Mouse (Mus musculus) limb, embryonic 10.5 days (tissue): ENCODE measurements around the gene Shisa5. TPM values are rescaled to one million over a fixed set of nuclear protein-coding genes. Genes with fewer than 3 reads are reported as not detected.

Source experiments
- DNase-seq: peaks from one replicate; pipeline ENCODE4 v3.0.0-alpha.2; 2017; ENCODE audit warnings: low spot score
- H3K27ac ChIP-seq: fragments of 300-500 bp; sonication (generic); 2 replicates; pipeline ENCODE4 v1.5.1; 2016; ENCODE audit warnings: mild to moderate bottlenecking
- H3K27me3 ChIP-seq: fragments of 300-500 bp; sonication (generic); 2 replicates; pipeline ENCODE4 v1.6.1; 2016; ENCODE audit warnings: low read depth, mild to moderate bottlenecking; ENCODE audit not compliant: poor library complexity, severe bottlenecking
- H3K36me3 ChIP-seq: fragments of 300-500 bp; sonication (generic); 2 replicates; pipeline ENCODE4 v1.6.1; 2016; ENCODE audit warnings: mild to moderate bottlenecking, moderate library complexity
- H3K4me1 ChIP-seq: fragments of 300-500 bp; sonication (generic); 2 replicates; pipeline ENCODE4 v1.6.1; 2016
- H3K4me3 ChIP-seq: fragments of 300-500 bp; sonication (generic); 2 replicates; pipeline ENCODE4 v1.5.1; 2016; ENCODE audit warnings: mild to moderate bottlenecking, moderate library complexity
- H3K9me3 ChIP-seq: fragments of 300-500 bp; sonication (generic); replicated peaks from 2 replicates; pipeline ENCODE4 v1.6.1; 2016; ENCODE audit warnings: mild to moderate bottlenecking
- WGBS: fragments of 180-500 bp; shearing (Covaris S2); methylation state at CpG from one replicate; pipeline ENCODE4 v1.1.7; 2016; 5-methylcytosine and 5-hydroxymethylcytosine counted together
- polyA plus RNA-seq: library from polyadenylated mRNA; unstranded; fragments of >200 nt; fragmentation: Nextera tagmentation; extraction: Ambion mirVana; gene quantifications from 2 replicates; pipeline ENCODE4 v1.2.1, GENCODE M21; 2016

Shisa5 gene
- polyA plus RNA-seq, 1 experiment from 2014 or later: 44.4 TPM

DNA sequence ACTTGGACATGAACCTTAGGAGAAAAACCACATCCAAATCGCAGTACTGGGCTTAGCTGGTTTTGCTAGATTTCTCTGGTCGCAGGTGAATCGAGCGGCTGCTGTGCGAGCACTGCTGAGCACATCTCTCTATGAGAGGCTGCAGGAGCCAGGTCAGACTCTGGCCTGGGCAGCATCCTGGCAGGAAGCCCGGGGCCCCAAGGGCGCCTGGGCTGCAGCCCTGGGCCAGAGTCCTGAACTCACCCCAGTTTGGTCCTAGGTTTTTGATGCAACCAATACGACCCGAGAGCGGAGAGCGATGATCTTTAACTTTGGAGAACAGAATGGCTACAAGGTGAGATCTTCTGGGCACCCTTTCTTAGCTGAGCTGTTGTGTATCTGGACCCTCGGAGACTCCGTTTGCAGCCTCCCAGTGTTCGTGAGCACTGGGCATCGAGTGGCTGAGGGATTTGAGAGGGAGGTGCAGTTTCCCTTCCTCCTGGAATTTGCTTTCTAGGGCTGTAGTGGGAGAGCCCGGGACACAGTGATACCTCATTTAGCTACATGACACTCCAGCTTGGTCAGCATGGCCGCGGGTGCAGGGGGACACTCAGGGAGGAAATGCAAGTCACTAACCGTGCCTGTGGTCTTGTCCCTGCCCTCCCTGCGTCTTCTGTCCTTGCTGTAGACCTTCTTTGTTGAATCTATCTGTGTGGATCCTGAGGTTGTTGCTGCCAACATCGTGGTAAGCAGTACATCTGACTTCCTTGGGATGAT lies 31.2 kb upstream of the Shisa5 start:
- 83% methylated on average over 21 of the region's 21 CpGs for WGBS
- H3K27ac ChIP-seq: no peak overlapping the region
- H3K9me3 ChIP-seq: no peaks in the 10 kb centered on the region
- DNase-seq: no peak
- H3K4me3 ChIP-seq: no peak overlapping the region
- H3K4me1 ChIP-seq: peaks cover 26% of the 10 kb centered on the region
- H3K27me3 ChIP-seq: no peaks in the 10 kb centered on the region
- H3K36me3 ChIP-seq: no peaks in the 10 kb centered on the region

DNA sequence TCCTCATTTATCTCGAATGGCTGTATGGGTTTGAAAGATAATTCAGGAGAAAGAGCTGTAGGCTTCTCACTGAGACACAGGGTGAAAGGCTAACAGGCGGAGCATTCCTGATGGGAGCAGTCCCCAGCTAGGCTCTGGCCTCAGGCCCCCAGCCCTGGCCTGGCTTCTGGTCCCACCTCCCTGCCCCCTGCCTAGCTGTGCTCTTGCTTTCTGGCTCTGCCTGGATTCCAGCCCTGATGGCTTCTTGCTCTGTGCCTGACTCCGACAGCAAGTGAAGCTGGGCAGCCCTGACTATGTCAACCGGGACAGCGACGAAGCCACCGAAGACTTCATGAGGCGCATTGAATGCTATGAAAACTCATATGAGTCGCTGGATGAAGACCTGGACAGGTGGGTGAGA lies 30.3 kb upstream of the Shisa5 start:
- Histone ChIP-seq H3K27me3 (no peaks in the 10 kb centered on the region), H3K36me3 (no peaks in the 10 kb centered on the region), H3K4me1 (peaks cover 26% of the 10 kb centered on the region), H3K4me3 (no peak overlapping the region), H3K9me3 (no peaks in the 10 kb centered on the region), H3K27ac (0 out of 2 replicates have a peak overlapping the region, but pooled peaks have one; percentile 0)
- no peak for DNase-seq
- 91% methylated on average over 9 of the region's 9 CpGs for WGBS

DNA sequence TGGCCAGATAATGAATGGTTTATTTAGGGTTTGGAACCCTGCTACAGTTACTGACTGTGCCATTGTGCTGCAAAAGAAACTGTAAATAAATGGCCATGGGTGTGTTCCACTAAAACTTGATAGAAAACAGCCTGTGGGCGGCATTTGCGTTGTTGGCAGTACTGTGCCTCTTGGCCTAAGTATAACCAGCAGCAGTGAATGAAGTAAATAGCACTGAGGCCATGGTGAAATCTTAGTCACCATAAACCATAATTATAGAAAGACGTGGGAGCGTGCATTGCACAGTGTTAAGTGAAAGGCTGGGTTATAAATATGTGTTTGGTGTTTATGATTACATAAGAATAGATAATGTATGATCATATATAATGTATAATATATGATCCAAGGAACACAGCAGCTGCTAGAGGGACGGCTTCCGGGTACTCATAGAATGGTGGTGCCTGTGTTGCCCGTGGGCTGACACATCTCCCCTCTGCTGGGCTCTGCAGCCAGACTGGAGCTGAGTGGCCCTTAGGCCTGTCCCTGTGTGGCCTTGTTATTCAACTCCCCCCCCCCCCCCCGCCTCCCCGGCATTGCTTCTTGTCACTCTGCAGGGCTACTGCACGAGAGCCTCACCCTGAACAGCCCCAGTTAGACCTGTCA lies 29.2 kb upstream of the Shisa5 start:
- Histone ChIP-seq H3K4me1 (peaks cover 26% of the 10 kb centered on the region), H3K27me3 (no peaks in the 10 kb centered on the region), H3K9me3 (no peaks in the 10 kb centered on the region), H3K36me3 (no peaks in the 10 kb centered on the region), H3K4me3 (no peak overlapping the region), H3K27ac (no peak overlapping the region)
- 69% methylated on average over 10 of the region's 10 CpGs for WGBS
- no peak for DNase-seq

DNA sequence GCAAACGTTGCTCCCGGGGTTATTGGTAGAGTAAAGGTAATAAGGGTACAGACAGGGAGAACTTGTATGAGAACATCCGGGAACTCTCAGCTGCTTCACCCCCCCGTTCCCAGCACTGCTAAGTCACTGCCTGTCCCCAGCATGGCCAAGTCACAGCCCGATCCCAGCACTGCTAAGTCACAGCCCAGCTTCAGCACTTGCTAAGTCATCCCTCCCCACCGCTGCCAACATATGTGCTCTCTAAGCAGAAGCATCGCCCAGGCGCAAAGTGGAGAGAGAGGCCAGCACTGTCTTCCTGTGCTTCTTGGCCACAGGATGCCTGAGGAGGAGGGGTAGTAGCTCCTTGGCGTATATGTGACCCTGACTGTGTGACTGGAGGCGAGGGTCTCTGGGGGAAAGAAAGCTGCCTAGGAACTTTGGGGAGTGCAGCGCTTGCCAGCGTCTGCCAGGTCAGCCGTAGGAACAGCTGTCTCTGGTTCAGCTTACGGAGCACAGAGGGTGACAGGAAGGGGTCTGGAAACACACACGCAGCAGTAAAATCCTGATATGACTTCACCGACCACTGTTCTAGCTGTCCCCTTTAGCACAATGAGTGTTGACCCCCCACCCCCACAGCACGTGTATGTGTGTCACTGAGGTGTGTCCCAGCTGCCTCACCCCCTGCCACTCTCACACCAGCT lies 28.6 kb upstream of the Shisa5 start:
- Histone ChIP-seq H3K4me3 (no peak overlapping the region), H3K36me3 (no peaks in the 10 kb centered on the region), H3K9me3 (no peaks in the 10 kb centered on the region), H3K27me3 (no peaks in the 10 kb centered on the region), H3K4me1 (peaks cover 26% of the 10 kb centered on the region), H3K27ac (peak overlapping the region; percentile 17; the same call in 1 of the 2 replicates)
- 35% methylated on average over 17 of the region's 17 CpGs for WGBS
- DNase-seq: no peak

GRCm38 (mm10) chr9:109010316-109010690 lies 28.1 kb upstream of the Shisa5 start:
- H3K27ac ChIP-seq: peak overlapping the region; percentile 4; the same call in 1 of the 2 replicates
- peaks cover 26% of the 10 kb centered on the region for H3K4me1 ChIP-seq
- no peak for DNase-seq
- WGBS: 78% methylated on average over 14 of the region's 14 CpGs
- no peaks in the 10 kb centered on the region for H3K36me3 ChIP-seq
- no peak overlapping the region for H3K4me3 ChIP-seq
- no peaks in the 10 kb centered on the region for H3K27me3 ChIP-seq
- no peaks in the 10 kb centered on the region for H3K9me3 ChIP-seq

DNA sequence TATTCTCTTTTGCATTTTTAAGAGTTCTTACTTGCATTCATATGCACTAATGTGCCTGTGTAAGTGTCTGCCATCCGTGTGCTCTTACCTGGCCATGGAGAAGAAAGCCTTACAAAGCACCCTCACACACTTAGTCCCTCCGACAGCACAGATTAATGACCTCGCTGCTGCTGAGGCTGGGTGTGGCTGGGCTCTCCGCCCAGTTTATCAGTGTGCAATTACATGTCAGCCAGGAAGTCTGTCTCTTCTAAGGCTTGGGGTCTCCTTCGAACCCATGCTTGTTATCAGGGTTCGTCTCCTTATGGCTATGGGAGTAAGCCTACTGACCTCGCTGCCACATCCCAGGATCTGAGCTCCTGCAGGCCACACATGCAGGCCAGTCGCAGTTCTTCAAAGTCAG lies 23.0 kb upstream of the Shisa5 start:
- Histone ChIP-seq H3K9me3 (no peaks in the 10 kb centered on the region), H3K4me3 (no peak overlapping the region), H3K36me3 (no peaks in the 10 kb centered on the region), H3K27ac (no peak overlapping the region), H3K27me3 (no peaks in the 10 kb centered on the region), H3K4me1 (0 out of 2 replicates have a peak, but pooled peaks cover 8% of the 10 kb centered on the region)
- DNase-seq: no peak
- 53% methylated on average over 8 of the region's 8 CpGs for WGBS

DNA sequence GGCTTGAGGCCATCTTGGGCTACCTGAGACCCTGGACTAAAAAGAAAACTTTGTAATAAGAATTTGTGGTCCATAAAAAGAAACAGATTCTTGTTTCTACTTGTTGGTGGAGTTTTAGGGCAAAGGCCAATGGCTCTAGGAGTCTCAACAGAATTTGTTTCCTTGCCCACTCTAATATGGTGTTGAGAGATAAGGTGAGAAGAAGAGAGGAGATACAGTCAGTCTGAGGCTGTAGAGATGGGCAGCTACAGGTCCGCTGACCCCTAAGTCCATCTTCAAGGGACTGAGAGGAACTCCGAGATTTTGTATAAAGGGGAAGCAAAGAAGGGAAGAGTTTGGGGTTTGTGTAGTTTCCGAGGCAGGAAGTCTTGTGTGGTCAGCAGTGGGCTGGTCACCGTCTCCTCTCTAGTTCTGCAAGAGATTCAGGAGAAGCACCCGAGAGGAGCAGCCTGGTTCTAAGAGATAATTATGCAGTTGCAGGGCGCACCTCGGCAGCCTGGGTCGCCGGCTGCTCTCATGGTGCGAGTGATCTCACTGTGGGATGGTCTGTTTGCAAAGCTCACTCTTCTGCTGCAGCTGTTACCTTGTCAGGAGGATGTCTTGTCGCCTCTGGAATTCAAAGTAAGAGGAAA lies 21.3 kb upstream of the Shisa5 start:
- Histone ChIP-seq H3K27ac (no peak overlapping the region), H3K4me1 (0 out of 2 replicates have a peak, but pooled peaks cover 7% of the 10 kb centered on the region), H3K9me3 (no peaks in the 10 kb centered on the region), H3K4me3 (no peak overlapping the region), H3K36me3 (no peaks in the 10 kb centered on the region), H3K27me3 (no peaks in the 10 kb centered on the region)
- no peak for DNase-seq
- 47% methylated on average over 11 of the region's 11 CpGs for WGBS

GRCm38 (mm10) chr9:109021428-109021827 lies 16.9 kb upstream of the Shisa5 start:
- no peaks in the 10 kb centered on the region for H3K36me3 ChIP-seq
- H3K27ac ChIP-seq: no peak overlapping the region
- WGBS: 81% methylated on average over 4 of the region's 4 CpGs
- DNase-seq: no peak
- H3K4me3 ChIP-seq: no peak overlapping the region
- no peaks in the 10 kb centered on the region for H3K27me3 ChIP-seq
- no peaks in the 10 kb centered on the region for H3K4me1 ChIP-seq
- no peaks in the 10 kb centered on the region for H3K9me3 ChIP-seq

DNA sequence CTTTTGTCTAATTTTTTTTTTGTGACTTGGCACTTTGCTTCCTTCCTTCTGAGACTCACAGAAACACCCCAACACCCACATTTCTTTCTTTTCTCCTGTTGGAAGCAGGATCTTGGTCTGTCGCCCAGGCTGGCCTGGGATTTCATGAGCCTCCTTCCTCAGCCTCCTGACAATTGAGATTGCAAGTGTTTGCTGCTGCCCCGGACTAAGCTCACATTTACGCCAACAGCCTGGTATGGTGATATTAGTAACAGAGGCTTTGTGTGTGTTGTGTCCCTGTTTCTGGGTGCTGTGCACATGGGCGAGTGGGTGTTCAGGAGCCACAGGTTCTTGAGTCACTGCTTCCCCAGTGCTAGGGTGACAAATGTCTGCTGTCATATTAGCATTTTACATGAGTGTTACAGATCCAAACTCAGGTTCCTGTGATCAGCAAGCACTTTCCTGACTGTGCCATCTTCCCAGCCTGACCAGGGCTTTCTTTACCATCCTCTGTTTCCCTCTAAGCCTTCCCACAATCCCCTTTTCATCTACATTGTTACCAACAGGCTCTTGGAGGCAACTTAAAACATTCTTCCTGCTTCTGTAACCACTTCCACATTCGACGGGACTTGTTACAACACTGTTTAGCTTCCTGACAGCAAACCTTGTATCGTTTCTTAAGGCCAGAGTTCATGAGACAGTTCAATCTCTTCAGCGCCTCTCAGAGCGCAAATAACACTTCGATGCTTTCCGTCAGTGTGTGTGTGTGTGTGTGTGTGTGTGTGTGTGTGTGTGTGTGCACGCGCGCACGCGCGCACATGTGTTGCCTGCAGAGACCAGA lies 15.3 kb upstream of the Shisa5 start:
- no peak overlapping the region for H3K4me3 ChIP-seq
- WGBS: 91% methylated on average over 17 of the region's 17 CpGs
- H3K27me3 ChIP-seq: no peaks in the 10 kb centered on the region
- no peaks in the 10 kb centered on the region for H3K9me3 ChIP-seq
- DNase-seq: no peak
- no peaks in the 10 kb centered on the region for H3K4me1 ChIP-seq
- H3K27ac ChIP-seq: no peak overlapping the region
- no peaks in the 10 kb centered on the region for H3K36me3 ChIP-seq

DNA sequence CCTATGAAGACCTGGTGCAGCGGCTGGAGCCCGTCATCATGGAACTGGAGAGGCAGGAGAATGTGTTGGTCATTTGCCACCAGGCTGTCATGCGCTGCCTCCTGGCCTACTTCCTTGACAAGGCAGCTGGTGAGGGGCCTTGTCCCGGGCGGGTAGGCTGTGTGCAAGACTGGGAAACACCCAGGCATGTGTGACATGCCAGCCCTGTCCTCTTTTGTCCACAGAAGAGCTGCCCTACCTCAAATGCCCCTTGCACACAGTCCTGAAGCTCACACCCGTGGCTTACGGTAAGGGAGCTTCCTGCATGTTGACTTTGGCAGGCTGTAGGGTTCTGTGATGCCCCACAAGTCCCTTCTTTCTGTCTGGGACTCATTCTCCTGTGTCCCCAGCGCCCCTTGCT lies 10.8 kb upstream of the Shisa5 start:
- WGBS: 85% methylated on average over 8 of the region's 8 CpGs
- no peak overlapping the region for H3K4me3 ChIP-seq

DNA sequence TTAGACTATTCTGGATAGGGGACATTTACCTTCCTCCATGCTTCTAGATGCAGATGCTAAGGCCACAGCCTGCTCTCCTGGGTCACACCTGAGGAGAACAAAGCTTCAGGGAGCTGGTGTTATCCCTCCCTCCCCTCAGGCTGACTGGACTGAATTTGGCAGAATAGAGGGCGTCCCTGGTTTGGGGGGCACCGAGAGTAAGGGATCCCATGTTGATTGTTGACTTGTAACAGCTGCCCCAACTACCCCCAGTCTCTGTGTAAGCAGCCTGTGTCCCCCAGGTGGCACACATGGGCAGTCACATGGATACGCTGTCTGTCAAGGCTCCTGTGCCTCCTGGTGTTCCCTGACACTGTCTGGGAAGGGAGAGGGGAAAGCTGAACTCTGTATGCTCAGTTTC lies 9.9 kb upstream of the Shisa5 start:
- Histone ChIP-seq H3K27ac (no peak overlapping the region), H3K4me1 (no peaks in the 10 kb centered on the region), H3K4me3 (no peak overlapping the region), H3K27me3 (no peaks in the 10 kb centered on the region), H3K9me3 (no peaks in the 10 kb centered on the region), H3K36me3 (0 out of 2 replicates have a peak, but pooled peaks cover 2% of the 10 kb centered on the region)
- DNase-seq: no peak
- 82% methylated on average over 3 of the region's 3 CpGs for WGBS

More for the DNA sequence above, 10.8 kb upstream of the Shisa5 start:
- Histone ChIP-seq H3K36me3 (0 out of 2 replicates have a peak, but pooled peaks cover 2% of the 10 kb centered on the region), H3K9me3 (no peaks in the 10 kb centered on the region), H3K27me3 (no peaks in the 10 kb centered on the region), H3K27ac (no peak overlapping the region), H3K4me1 (no peaks in the 10 kb centered on the region)
- no peak for DNase-seq

GRCm38 (mm10) chr9:109028919-109029318 lies 9.4 kb upstream of the Shisa5 start:
- no peaks in the 10 kb centered on the region for H3K27me3 ChIP-seq
- H3K27ac ChIP-seq: no peak overlapping the region
- H3K4me1 ChIP-seq: no peaks in the 10 kb centered on the region
- no peak overlapping the region for H3K4me3 ChIP-seq
- H3K36me3 ChIP-seq: 0 out of 2 replicates have a peak, but pooled peaks cover 2% of the 10 kb centered on the region
- no peaks in the 10 kb centered on the region for H3K9me3 ChIP-seq
- no peak for DNase-seq
- WGBS: 81% methylated on average over 5 of the region's 5 CpGs
